Mouse (Mus musculus) G1E-ER4 (cell line): Measurements from ENCODE around the gene Tmem231. TPM values are rescaled to one million over a fixed set of nuclear protein-coding genes. Genes with fewer than 3 reads are reported as not detected.

Source experiments
- GATA1 ChIP-seq: IDR thresholded peaks from one replicate; pipeline ENCODE4 v1.8.0; 2012; ENCODE audit warnings: low read length, inconsistent platforms
- polyA plus RNA-seq: library from polyadenylated mRNA; stranded (reverse); fragments of >175 nt; gene quantifications from 2 replicates; pipeline ENCODE4 v1.2.3, GENCODE M21; 2012

The Tmem231 gene
- polyA plus RNA-seq, 1 experiment = 3.0 TPM

GRCm38 (mm10) chr8:111889931-111890910 lies 43.5 kb downstream of the Tmem231 start:
- TF ChIP-seq GATA1 = no peak

- TF ChIP-seq GATA1 = no peak
Measured at GRCm38 (mm10) chr8:111888091-111888650, 45.5 kb downstream of the Tmem231 start.

GRCm38 (mm10) chr8:111887479-111887878 lies 46.2 kb downstream of the Tmem231 start:
- no peak for TF ChIP-seq GATA1

- TF ChIP-seq GATA1 = no peak
Measured at GRCm38 (mm10) chr8:111883615-111884014, 50.1 kb downstream of the Tmem231 start.

GRCm38 (mm10) chr8:111881591-111881990 lies 52.1 kb downstream of the Tmem231 start:
- TF ChIP-seq GATA1 = no peak

GRCm38 (mm10) chr8:111877711-111878110 lies 56.0 kb downstream of the Tmem231 start:
- no peak for TF ChIP-seq GATA1

- TF ChIP-seq GATA1 = no peak
Measured at GRCm38 (mm10) chr8:111876355-111876948, 57.2 kb downstream of the Tmem231 start, which contains the start of gene Tmem170. Tmem170 (minus strand) TSS chr8:111876750.

- TF ChIP-seq GATA1 = no peak
Measured at GRCm38 (mm10) chr8:111875758-111876157, 57.9 kb downstream of the Tmem231 start.

GRCm38 (mm10) chr8:111871278-111871677 lies 62.4 kb downstream of the Tmem231 start:
- TF ChIP-seq GATA1 = no peak

GRCm38 (mm10) chr8:111870379-111870778 lies 63.3 kb downstream of the Tmem231 start:
- no peak for TF ChIP-seq GATA1

- no peak for TF ChIP-seq GATA1
Measured at GRCm38 (mm10) chr8:111868664-111869063, 65.0 kb downstream of the Tmem231 start.

GRCm38 (mm10) chr8:111865857-111866256 lies 67.8 kb downstream of the Tmem231 start:
- TF ChIP-seq GATA1 = no peak

GRCm38 (mm10) chr8:111865130-111865852 lies 68.4 kb downstream of the Tmem231 start:
- no peak for TF ChIP-seq GATA1

- no peak for TF ChIP-seq GATA1
Measured at GRCm38 (mm10) chr8:111864648-111865047, 69.0 kb downstream of the Tmem231 start.

- no peak for TF ChIP-seq GATA1
Measured at GRCm38 (mm10) chr8:111863280-111863679, 70.4 kb downstream of the Tmem231 start.

Other genes with a start within 250 kb of the Tmem231 start
- not detected in 2 replicates for gene Ctrb1, start 242.9 kb downstream of the Tmem231 start, polyA plus RNA-seq
- 0.43 and 0.63 TPM in 2 replicates for gene Bcar1, start 190.1 kb downstream of the Tmem231 start, polyA plus RNA-seq
- 9.5 and 12.8 TPM in 2 replicates for gene Cfdp1, start 79.6 kb downstream of the Tmem231 start, polyA plus RNA-seq
- 0.37 and 0.48 TPM in 2 replicates for gene Tmem170, start 57.1 kb downstream of the Tmem231 start, polyA plus RNA-seq
- gene Chst5, start 23.4 kb downstream of the Tmem231 start, polyA plus RNA-seq = not detected in 2 replicates
- gene Gabarapl2, start 6.8 kb upstream of the Tmem231 start, polyA plus RNA-seq = 0.85 and 2.8 TPM in 2 replicates
- 1.1 and 2.7 TPM in 2 replicates for gene Adat1, start 58.4 kb upstream of the Tmem231 start, polyA plus RNA-seq
- 93.2 and 121 TPM in 2 replicates for gene Kars, start 77.4 kb upstream of the Tmem231 start, polyA plus RNA-seq
- 9.3 and 12.3 TPM in 2 replicates for gene Terf2ip, start 77.5 kb upstream of the Tmem231 start, polyA plus RNA-seq
- gene Gm6793, start 81.2 kb upstream of the Tmem231 start, polyA plus RNA-seq = 0.06 and 0.11 TPM in 2 replicates